Mouse (Mus musculus) ovary, adult 18-20 months (tissue): Measurements from ENCODE around the gene Mtcl1.

Experiments used
- DNase-seq: peaks from one replicate; pipeline ENCODE4 v3.0.0; 2022; ENCODE audit warnings: low spot score, mixed read lengths

Mtcl1 gene

DNA sequence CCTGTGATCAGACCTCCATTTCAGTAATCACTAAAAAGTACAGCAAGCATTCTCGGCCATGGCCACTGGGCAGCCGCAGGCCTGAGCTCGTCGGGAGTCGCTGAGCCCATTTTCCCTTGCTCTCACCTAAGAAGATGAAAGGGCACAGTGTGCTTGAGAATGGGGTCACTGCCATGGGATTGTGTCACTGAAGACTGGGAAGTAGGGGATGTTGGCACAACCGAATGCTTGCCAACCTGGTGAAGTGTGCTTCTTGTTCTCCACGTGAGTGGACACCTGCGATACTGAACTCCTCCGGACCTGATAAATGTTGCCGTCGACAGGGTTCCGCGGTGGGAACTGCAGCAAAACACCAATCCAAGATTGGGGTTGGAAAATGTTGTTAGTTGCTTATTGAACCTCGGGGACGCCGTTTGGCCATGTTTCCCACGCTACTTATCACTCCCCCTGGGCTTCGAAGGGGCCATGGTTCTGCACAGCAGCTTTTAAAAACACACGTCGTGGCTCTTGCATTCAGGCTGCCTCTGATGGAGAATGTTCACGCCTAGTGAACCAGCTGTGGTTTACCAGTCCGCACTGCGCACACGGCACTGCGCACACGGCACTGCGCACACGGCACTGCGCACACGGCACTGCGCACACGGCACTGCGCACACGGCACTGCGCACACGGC lies 85.6 kb downstream of the Mtcl1 start:
- no peak for DNase-seq

DNA sequence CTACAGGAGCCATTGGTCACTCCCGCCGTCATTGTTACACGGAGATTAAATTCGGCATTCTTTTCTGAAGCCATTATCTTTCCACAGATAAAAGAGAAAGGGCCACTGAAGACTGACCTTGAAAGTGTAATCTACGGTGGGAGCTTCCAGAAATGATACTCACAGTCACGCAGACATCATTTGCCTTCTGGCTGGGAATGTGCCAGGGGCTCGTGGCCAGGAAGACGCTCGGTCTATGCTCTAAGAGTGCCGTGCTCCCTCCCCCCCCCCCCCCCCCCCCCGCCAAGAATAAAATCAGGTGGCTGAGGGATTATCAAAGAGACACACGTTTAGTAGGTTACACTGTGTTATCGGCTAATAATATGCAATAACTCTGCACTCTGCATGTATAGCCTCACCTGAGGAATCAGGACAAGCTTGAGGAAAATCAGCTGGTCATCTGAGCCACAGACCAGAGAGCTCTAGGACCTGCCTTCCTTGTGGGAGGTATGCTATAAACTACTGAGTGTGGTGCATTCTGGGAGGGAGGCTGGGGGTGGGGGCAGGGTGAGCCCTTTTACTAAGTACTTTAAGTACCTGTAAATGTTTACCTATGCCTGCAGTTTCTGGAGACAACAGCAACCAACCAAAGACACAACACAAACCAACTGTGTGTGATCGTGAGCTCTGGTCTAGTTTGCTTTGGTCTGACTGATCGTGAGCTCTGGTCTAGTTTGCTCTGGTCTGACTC lies 87.1 kb downstream of the Mtcl1 start:
- no peak for DNase-seq

DNA sequence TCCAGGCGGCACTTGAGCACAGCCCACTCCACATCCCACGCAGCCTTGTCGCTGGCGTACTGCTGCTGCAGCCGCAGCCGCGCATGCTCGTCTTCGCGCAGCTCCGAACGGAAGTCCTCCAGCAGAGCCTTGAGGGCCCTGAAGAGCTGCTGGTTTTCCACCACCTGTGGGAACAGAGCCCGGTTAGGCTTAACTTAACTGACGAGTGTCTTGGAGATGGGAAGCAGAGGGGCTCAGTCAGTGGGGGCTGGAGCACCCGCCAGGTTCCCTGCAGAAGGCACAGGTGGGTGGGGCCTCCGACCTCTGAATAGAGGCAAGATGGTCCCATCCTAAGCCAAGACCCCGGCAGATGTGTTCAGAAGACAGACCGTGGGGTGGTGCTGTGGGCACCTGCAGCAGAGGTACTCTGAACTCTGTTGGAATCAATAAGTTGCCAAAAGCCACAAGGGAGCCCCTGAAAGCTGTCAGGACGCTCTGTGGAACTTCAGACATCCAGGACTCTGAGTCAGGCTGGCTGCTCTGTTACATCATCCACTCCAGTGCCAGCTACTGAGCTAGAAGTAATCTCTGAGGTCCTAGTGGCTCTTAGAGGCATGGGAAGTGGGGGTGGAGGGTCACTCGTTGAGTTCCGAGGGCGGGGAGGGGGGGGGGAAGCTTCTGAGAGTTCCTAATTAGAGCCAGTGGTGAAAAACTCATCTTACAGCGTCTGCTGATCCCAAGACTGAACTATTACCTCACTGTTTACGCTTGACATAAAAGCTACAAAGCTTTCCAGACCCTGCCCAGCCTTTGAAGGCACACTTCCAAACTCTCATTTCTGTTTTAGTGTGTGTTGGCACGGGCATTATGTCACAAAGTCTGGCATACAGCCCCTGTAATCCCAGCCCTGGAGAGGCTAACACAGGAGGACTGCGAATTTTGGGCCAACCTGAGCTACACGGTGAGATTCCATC lies 91.2 kb downstream of the Mtcl1 start:
- DNase-seq = no peak

DNA sequence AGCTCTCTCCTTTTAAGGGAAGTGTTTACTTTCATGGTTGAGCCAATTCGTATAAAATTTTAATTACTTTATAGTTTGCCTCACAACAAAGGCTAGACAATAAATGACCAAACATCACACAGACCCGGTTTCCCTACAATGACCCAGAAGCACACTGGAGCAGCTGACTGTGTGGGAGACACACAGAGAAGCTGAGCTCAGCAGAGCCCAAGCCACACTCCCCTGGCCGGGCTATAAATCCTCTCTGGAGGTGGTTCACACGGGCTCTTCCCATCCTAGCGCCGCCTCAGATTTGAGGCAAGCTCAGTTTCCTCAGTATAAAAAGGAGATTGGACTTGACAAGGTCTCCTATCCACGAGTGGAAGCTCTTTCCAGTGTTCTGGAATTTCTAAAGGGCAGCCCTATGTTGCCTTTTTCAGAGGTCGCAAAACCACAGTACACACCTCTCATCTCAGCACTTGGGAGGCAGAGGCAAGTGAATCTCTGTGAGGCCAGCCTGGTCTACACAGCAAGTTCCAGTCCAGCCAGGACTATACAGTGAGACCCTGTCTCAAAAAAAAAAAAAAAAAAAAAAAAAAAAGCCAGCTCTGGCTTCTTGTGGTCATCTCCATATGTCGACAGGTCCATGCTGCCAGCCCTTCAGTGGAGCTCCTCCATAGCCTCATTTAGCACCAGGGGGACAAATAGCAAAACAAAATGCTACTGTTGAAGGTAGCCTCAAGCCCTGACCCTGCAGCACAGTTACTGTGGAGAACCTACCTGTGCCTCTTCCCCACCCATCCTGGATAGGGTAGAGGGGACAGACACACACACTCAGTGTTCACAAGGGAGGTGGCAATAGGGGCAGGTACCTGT lies 92.2 kb downstream of the Mtcl1 start:
- no peak for DNase-seq

DNA sequence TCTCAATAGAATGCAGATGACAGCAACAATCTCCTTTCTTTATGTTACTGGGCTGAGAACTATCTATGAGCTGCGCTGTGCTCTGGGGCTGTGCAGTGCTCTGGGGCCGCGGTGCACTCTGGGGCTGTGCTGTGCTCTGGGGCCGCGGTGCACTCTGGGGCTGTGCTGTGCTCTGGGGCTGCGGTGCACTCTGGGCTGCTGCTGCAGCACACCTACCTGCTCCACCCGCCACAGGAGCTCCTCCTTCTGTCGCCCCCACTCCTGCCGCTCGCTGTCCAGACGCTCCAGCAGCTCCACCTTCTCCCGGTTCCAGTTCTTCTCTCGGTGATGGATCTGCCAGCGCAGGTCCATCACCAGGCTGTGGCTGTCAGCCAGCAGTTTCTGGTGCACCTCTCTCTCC lies 95.6 kb downstream of the Mtcl1 start:
- DNase-seq = no peak

DNA sequence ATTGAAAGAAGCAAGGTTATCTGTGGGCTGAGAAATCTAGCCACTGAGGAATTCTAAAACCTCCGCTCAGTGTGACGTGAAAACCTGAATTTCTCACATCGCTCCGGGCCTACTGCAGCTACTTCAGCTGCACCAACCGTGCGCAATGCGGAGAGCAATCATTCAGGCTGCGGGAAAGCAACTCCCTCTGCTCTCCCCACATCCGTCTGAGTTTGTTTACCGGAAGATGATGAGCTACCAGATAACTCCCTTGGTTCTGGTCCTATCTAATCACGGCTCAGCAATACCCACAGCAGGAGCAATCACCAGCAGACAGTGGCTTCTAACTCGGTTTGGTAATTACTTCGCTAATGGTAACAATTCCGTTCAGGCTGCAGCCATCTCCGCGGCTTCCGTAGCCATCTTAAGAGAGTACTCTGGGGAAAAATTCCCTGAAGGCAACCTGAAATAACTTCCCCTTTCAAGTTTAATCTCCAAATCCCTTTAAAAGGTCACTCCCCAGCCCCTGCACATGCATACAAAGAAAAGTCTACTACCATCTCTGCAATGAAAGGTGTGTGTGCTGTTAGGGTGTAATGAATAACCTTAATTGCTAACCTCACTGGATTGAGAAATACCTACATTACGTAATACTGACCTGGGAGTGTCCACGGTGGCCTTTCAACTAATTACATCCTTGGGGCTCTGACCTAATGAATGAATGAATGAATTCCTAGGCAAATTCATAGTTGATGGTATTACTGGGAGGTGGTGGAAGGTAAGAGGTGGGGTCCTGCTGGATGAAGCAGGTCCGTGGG lies 96.5 kb downstream of the Mtcl1 start:
- DNase-seq = no peak

DNA sequence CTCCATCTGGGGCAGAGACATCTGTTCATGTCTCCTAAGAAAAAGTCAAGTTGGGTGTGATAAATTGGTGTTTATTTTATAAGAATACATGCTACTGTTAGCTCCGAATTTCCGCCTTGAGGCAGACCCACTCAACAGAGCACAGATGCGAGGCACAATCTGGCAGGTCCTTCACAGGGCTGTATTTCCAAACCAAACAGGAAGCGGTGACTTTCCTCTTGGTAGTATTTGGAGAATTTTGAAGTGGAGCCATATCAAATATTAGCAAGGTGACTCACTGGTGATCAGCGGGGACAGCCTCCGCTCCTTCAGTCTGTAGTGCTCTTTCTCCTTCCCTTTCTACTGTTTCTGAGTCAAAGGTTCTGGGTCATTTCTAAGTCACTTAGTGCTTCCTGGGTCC lies 97.3 kb downstream of the Mtcl1 start:
- DNase-seq = no peak

DNA sequence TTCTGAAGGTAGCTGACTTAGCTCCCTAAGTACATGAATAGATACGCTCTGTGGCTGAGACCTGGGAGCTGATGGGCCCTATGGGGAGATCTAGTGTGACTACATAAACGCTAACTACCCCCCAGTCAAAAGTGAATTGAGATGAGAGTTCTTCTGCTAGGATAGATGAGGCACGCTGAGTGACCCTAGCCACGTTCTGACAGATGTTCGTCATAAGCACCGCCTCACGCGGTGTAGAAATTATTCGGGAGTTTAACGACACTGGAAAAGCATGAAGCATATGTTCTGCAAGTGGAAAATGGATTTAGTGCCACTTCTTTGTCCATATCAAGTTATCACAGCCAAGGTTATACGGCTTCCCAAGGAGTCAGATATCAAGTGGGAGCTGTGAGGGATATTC lies 98.9 kb downstream of the Mtcl1 start:
- DNase-seq = no peak

DNA sequence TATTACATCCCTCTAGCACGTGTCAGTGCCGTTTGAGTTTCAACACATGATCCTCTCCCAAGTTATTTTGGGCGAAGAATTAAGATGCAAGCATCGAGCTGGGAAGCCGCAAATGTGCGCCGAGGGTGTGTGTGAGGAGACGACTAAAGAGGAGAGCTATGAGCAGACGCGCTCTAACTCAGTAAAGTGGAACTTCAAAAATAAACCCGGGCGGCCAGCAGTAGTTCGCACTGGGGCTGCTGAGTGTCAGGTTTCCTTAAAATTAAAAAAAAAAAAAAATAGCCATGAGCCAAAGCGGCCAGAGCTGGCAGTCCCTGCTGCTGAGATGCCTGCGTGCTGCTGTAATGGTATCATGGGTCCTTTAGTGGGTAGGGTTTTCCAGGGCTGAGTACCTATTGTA lies 99.4 kb downstream of the Mtcl1 start:
- no peak for DNase-seq

DNA sequence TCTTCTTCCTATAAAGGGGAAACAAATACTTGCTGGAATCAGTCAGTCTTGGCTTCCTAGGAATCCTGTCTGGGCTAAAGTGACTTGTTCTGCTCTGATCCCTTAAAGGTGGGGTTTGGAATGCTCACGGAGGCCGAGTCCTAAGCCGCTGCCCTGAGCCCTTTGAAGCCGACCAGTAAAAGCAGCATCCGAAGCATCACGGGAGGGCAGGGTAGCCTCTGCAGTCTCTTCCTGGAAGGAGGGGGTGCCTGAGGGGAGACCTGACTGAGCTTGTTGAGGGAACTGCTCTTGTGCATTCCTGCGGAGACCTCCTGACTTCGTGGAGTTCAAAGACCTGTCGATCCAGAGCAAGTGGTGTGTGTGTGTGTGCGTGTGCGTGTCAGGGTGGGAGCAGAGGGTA lies 103.2 kb downstream of the Mtcl1 start:
- DNase-seq = no peak

DNA sequence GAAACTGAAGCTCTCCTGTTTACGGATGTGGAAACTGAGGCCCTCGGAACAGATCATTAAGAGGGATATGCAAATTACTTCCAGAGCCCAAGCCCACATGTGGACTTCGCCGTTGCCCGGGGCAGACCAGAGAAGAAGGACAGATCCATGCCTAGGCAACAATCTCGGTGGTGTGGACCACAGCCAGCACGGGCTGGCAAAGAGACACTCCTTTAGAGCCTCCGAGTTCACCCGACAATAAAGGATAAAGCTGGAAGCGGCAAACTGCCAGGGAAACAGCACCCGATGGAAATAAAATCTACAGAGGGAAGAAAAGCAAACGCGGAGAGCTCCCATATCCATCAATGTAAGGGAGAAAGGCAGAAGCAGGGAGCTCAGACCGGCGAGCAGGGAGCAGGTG lies 103.9 kb downstream of the Mtcl1 start:
- no peak for DNase-seq

DNA sequence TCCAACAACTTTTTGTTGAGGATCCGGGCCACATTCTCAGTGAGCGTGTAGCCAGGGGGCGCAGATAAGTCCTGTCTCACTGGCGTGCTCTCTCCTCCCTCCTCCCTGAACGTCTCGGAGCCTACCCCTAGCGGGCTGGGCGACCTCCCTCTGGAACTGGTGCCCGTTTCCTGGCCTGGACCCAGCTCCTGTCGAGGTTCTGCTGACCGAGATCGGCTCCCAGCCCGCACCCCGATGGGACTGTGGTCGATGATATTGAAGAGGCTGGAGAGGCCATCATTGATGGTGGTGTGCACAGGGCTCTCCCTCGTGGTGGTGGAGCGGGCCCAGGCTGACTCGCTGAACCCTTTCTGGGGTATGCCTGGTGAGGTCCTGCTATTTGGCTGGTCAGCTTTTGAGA lies 106.6 kb downstream of the Mtcl1 start:
- DNase-seq = no peak

DNA sequence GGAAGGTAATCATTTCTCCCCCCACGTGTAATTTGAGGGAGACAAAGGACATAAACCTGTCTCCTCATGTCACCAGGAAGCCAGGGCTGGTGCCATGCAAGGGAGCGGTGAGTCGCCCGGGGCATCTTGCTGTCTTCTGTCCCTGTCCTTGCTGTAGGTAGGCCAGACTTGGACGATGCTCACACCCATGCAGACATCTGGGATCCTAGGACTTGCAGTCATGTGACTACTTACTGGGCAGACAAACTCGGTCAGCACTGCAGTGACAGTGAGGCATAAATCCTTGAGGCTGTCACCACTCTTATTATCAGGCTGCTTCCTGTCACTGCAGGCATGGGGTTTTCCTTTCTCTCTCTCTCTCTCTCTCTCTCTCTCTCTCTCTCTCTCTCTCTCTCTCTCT lies 107.9 kb downstream of the Mtcl1 start:
- DNase-seq = no peak

DNA sequence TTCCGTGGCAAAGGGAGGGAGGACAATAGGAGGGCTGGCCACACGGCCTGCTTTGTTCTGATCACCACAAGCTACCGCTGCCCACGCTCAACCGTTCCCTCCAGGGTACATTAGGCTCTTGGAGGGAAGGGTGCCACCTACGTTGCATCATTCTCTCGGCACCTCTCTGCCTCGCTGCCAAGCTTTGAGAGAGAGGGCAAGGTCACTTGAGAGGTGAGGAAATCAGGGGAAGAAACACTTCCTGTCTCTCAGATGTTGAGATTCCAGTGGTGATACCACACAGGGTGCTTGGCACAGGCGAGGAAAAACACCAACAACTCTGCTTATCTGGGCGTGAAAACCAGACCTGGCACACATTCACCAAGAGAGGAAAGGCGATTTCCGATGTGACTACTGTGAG lies 108.8 kb downstream of the Mtcl1 start:
- no peak for DNase-seq

DNA sequence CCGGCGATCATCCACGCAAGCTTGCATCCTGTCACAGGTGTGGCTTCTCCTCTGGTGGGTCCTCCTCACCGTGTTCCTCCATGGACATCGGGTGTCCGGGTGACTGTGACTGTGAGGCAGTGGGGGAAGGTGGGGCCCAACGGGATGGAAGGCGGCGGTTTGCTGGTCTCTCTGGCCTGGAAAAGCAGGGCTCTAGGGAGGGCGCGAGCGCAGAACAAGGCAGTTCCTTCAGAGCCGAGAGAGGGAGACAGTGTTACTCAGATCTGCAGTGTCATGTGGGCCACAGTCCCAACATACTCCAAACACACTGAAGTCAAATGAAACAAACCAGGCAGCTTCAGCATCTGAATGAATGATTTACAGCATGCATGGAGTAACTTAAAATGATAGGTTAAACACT lies 111.6 kb downstream of the Mtcl1 start:
- DNase-seq = no peak

DNA sequence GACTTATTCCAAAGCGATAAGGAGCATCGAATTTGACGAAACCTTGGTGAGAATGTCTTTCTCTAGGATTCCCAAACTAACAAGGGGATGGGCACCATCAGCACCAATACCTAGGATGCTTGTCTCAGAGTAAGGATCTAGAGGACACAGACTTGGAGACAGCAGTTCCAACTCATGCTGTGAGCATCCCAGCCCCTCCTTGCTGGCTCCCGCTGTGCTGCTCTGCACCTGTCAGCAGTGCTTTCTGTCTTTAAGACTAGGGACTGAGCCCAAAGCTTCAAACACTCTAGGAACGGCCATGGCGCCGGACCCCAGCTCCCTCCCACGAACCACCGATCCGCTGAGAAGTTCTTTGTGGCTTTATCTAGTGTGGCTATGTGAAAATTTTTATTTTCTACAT lies 114.0 kb downstream of the Mtcl1 start:
- no peak for DNase-seq

DNA sequence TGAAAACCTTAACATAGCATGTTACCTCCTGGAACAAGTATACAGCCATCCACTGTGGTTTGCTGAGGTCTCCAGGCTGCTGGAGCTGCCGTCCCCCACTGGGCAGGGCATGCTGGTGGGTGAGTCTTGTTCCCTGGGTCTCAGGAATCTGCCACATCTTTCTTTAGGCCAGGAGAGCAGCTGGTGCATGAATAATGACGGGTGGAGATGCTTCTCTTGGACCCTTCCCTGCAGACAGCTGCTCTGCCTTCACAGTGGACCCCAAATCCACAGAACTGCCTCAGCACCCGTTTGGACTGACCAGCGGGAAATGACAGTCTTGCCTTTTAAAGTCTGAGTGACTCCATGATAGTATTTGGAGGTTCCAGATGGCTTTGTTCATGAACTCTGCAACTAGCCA lies 114.7 kb downstream of the Mtcl1 start:
- DNase-seq = no peak

DNA sequence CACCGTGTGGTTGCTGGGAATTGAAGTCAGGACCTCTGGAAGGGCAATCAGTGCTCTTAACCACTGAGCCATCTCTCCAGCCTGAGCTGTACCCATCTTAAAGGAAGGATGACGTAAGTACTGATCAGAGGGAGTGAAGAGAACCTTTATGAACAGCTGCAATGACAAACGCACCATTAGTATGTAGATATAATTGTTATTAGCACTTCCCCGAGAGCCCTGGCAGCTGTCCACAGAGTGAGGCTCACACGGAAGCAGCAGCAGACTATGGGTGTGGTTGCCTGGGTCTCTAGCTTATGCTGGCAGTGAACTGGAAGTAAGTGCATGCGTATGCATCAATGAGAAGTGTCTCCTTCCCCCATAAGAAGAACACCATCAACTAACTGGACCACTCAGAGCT lies 118.3 kb downstream of the Mtcl1 start:
- DNase-seq = no peak

DNA sequence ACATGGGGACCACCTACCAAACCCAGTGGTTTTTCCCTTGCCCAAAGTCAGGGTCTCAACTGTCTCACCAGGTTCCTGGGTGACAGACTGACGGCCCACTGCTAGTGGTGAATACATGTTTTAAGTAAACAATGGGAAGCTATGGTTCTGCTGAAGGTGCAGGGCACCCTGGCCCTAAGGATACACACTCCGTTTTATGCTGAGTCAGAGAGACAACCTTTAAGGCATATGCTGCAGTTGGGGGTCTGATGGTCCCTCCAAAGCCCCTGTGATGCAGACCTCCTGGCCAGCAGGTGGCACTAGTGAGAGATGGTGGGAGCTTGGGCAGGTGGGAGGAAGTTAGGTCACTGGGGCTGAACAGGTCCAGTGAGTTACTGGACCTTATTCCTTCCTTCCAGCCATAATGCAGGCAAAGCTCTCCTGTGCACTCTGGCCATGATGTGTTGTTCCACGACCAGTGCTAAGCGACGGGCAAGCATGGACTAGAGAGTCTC lies 123.0 kb downstream of the Mtcl1 start:
- DNase-seq = no peak

DNA sequence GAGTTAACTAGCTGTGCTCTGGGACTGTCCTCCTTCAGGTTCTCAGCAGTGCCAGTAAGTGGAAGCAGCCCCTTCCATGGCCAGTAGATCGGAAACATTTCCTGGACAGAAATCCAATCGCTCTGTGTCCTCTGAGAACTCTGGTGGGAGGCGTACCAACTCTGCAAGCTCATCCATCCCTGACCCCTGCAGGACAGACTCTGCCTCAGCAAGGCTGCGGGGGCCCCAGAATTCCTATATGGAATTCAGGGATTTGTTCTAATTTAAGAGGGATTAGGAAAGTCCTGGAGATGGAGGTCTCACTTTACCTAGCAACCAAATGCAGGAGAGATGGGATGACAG lies 123.4 kb downstream of the Mtcl1 start:
- DNase-seq = no peak
